Mouse (Mus musculus): ENCODE results near the gene Hoxd3.

GRCm38 (mm10) chr2:74714881-74715280 lies 3.2 kb downstream of the Hoxd3 start:
- TF ChIP-seq ZNF384 (IDR thresholded peaks at IDR 0.05; ENCODE audit: low read depth, low read length) (no peak), MAFK (IDR thresholded peaks at IDR 0.05; ENCODE audit: insufficient read depth, low read depth, low read length) (no peak), CHD2 (IDR thresholded peaks at IDR 0.05; ENCODE audit: low read depth, low read length) (no peak), ZC3H11A (IDR thresholded peaks at IDR 0.05; ENCODE audit: borderline replicate concordance, low read depth, low read length) (no peak)

Data from ES-E14 (cell line).